Mouse (Mus musculus) thymus, adult 2 months (tissue): ENCODE measurements around the gene Ski. TPM values are rescaled to one million over a fixed set of nuclear protein-coding genes. Genes with fewer than 3 reads are reported as not detected.

Experiments
- DNase-seq: peaks from one replicate; pipeline ENCODE4 v3.0.0; 2021
- H3K27ac ChIP-seq: fragments of 200-500 bp; 2 replicates; pipeline ENCODE4 v1.5.1; 2012; ENCODE audit warnings: low read length, control low read depth; ENCODE audit not compliant: control insufficient read depth, insufficient read depth
- H3K27me3 ChIP-seq: fragments of 200-500 bp; 2 replicates; pipeline ENCODE4 v1.6.1; 2012; ENCODE audit warnings: mild to moderate bottlenecking, low read length, moderate library complexity, mixed read lengths; ENCODE audit not compliant: control insufficient read depth, insufficient read depth
- H3K36me3 ChIP-seq: fragments of 200-500 bp; 2 replicates; pipeline ENCODE4 v1.6.1; 2012; ENCODE audit warnings: mild to moderate bottlenecking, low read length, moderate library complexity; ENCODE audit not compliant: control insufficient read depth, insufficient read depth
- H3K4me1 ChIP-seq: fragments of 200-500 bp; replicated peaks from 2 replicates; pipeline ENCODE4 v1.6.1; 2012; ENCODE audit warnings: low read length; ENCODE audit not compliant: control insufficient read depth, insufficient read depth
- H3K4me3 ChIP-seq: fragments of 200-500 bp; 2 replicates; pipeline ENCODE4 v1.5.1; 2012; ENCODE audit warnings: mild to moderate bottlenecking, low read length, control low read depth, moderate library complexity; ENCODE audit not compliant: control insufficient read depth, insufficient read depth
- CTCF ChIP-seq: fragments of 200-500 bp; IDR thresholded peaks from 2 replicates; pipeline ENCODE4 v1.5.1; 2012; ENCODE audit warnings: mild to moderate bottlenecking, control low read depth, low read length, moderate library complexity, borderline replicate concordance; ENCODE audit not compliant: control insufficient read depth, poor library complexity, insufficient read depth; ENCODE audit errors: extremely low read depth
- POLR2A ChIP-seq: fragments of 200-500 bp; IDR thresholded peaks from 2 replicates; pipeline ENCODE4 v1.6.1; 2012; ENCODE audit warnings: mild to moderate bottlenecking, low read length, control low read depth, moderate library complexity; ENCODE audit not compliant: control insufficient read depth, poor library complexity, insufficient read depth; ENCODE audit errors: extremely low read depth
- WGBS: fragments of 180-500 bp; shearing (Covaris S2); methylation state at CpG from one replicate; pipeline ENCODE4 v1.1.7; 2018; 5-methylcytosine and 5-hydroxymethylcytosine counted together
- polyA plus RNA-seq: library from polyadenylated mRNA; depleted of rRNA; stranded (reverse); fragments of >200 nt; gene quantifications from 2 replicates; pipeline ENCODE4 v1.2.3, GENCODE M21; 2012

Ski gene
- polyA plus RNA-seq, 1 experiment = 70.5 TPM

DNA sequence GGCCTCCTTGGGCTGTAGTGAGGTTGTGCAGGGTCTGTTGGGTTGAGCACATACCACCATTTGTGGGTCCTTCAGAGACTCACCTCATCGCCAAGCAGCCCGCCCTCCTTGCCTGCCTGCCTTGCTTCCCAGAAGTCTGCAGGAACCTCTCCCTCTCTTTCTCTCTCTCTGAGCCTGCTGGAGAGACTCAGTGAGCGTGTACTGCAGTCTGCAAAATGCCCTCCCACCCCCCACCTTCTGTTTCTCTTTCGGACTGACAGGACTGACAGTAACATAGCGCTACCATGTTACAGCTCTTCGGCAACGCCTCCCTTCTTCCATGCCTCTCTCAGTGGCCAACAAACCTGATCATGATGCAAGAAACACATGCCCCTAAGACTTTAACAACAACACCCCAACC, 32.1 kb downstream of the Ski start:
- Histone ChIP-seq H3K36me3 (no peaks in the 10 kb centered on the region), H3K27ac (no peak overlapping the region), H3K27me3 (no peaks in the 10 kb centered on the region), H3K4me1 (peaks cover 16% of the 10 kb centered on the region), H3K4me3 (no peak overlapping the region)
- no peak for DNase-seq
- TF ChIP-seq POLR2A = no peak
- no peak for TF ChIP-seq CTCF
- 94% methylated on average over 7 of the region's 7 CpGs for WGBS

GRCm38 (mm10) chr4:155189711-155190139, 32.7 kb downstream of the Ski start:
- H3K4me3 ChIP-seq = no peak overlapping the region
- H3K27ac ChIP-seq = no peak overlapping the region
- H3K36me3 ChIP-seq = no peaks in the 10 kb centered on the region
- TF ChIP-seq POLR2A = no peak
- no peak for TF ChIP-seq CTCF
- 79% methylated on average over 4 of the region's 4 CpGs for WGBS
- no peaks in the 10 kb centered on the region for H3K27me3 ChIP-seq
- no peak for DNase-seq
- H3K4me1 ChIP-seq = peaks cover 12% of the 10 kb centered on the region

GRCm38 (mm10) chr4:155188803-155189202, 33.6 kb downstream of the Ski start:
- Histone ChIP-seq H3K27me3 (no peaks in the 10 kb centered on the region), H3K4me1 (peaks cover 12% of the 10 kb centered on the region), H3K27ac (no peak overlapping the region), H3K4me3 (no peak overlapping the region), H3K36me3 (no peaks in the 10 kb centered on the region)
- DNase-seq = no peak
- TF ChIP-seq CTCF (no peak), POLR2A (no peak)

DNA sequence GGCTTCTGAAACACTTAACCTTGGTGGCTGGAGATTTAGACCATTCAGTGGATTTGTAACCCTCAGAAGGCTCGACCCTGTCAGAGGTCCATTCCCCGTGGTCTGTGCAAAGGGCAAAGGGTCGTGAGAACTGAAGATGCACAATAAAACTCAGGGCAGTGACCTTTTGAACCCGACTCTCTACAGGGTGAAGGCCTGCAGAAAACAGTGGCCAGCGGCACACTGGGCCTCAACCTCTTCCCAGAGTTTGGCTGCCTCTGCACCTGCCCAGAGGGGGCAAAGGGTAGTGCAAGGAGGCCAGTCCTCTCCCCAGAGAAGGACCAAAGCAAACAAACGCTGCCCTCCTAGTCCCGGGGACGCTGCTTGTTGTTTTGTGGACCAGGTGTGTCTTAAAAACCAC, 34.1 kb downstream of the Ski start:
- DNase-seq = no peak

DNA sequence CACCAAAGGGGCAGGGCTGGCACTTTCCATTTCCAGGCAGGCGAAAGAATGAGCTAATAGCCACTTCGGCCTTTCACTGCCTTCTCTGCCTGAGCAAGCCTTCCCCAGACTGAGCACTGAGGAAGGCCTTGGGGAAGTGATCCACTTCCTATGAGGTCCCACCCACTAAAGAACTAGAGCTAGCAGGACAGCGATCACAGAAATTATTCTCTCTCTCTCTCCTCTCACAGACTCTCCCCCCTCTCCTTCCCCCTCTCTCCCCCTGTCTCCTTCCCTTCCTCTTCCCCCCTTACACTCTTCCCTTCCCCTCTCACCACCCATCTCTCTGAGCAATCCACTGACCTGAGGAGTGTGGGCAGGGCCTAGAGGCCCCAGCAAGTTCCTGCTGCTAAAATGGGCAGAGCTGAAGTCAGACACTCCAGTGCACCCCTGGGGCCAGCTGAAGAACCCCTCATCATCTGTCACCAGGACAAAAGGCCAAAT, 35.2 kb downstream of the Ski start:
- Histone ChIP-seq H3K27me3 (no peaks in the 10 kb centered on the region), H3K27ac (no peak overlapping the region), H3K36me3 (no peaks in the 10 kb centered on the region), H3K4me1 (peaks cover 20% of the 10 kb centered on the region), H3K4me3 (no peak overlapping the region)
- WGBS = 34% methylated on average over 3 of the region's 3 CpGs
- TF ChIP-seq CTCF = no peak
- TF ChIP-seq POLR2A = no peak
- no peak for DNase-seq

More for the DNA sequence above, 34.1 kb downstream of the Ski start:
- Histone ChIP-seq H3K4me1 (peaks cover 12% of the 10 kb centered on the region), H3K27ac (no peak overlapping the region), H3K27me3 (no peaks in the 10 kb centered on the region), H3K4me3 (no peak overlapping the region), H3K36me3 (no peaks in the 10 kb centered on the region)
- TF ChIP-seq POLR2A (no peak), CTCF (no peak)
- WGBS = 88% methylated on average over 8 of the region's 8 CpGs

DNA sequence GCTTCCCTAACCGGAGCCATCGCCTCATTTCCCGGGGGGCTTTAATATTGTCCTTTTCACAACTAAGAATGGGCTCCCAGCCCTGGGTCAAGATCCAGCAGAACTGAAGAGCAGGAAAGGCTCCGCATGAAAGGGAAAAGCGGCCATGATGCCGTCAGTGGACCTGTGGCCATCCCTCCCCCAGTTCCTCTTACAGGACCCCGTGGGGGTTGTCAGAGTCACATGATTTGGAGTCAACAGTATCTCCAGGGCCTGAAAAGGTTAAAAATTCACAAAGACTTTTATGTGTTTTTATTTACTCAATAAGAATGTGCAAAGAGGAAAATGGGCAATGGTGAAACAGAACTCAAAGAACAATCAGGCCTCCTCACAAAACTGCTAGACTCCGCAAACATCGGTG, 36.5 kb downstream of the Ski start:
- Histone ChIP-seq H3K27me3 (no peaks in the 10 kb centered on the region), H3K4me3 (no peak overlapping the region), H3K36me3 (no peaks in the 10 kb centered on the region), H3K4me1 (peaks cover 20% of the 10 kb centered on the region), H3K27ac (no peak overlapping the region)
- DNase-seq = no peak
- 93% methylated on average over 9 of the region's 9 CpGs for WGBS
- TF ChIP-seq POLR2A (no peak), CTCF (no peak)

GRCm38 (mm10) chr4:155184248-155185070, 37.9 kb downstream of the Ski start:
- no peak overlapping the region for H3K27ac ChIP-seq
- no peak for DNase-seq
- H3K27me3 ChIP-seq = no peaks in the 10 kb centered on the region
- H3K36me3 ChIP-seq = no peaks in the 10 kb centered on the region
- peaks cover 22% of the 10 kb centered on the region for H3K4me1 ChIP-seq
- H3K4me3 ChIP-seq = no peak overlapping the region
- WGBS = 91% methylated on average over 18 of the region's 18 CpGs
- no peak for TF ChIP-seq POLR2A
- no peak for TF ChIP-seq CTCF
